Mouse (Mus musculus) small intestine, adult 2 months (tissue): Measurements from ENCODE around the gene Slc23a3.

Source experiments
- CTCF ChIP-seq: fragments of 200-500 bp; IDR thresholded peaks from 2 replicates; pipeline ENCODE4 v1.5.1; 2012; ENCODE audit warnings: low read depth, mild to moderate bottlenecking, control low read depth, inconsistent platforms, low read length, moderate library complexity, mixed read lengths; ENCODE audit not compliant: insufficient replicate concordance, insufficient read length; ENCODE audit errors: extremely low read depth
- POLR2A ChIP-seq: fragments of 200-500 bp; IDR thresholded peaks from 2 replicates; pipeline ENCODE4 v1.6.1; 2012; ENCODE audit warnings: low read depth, mild to moderate bottlenecking, control low read depth, inconsistent platforms, low read length, moderate library complexity

- no peak for TF ChIP-seq CTCF
- no peak for TF ChIP-seq POLR2A
Measured at GRCm38 (mm10) chr1:75147411-75148135, 13.9 kb upstream of the Slc23a3 start.
